Comparison of ENCODE assay signal across 13 mouse cellular contexts in genomic region chr9:102272731-102273468, GRCm38 (mm10).
DNase-seq lines count a peak whose midpoint lies in the region.
"Had no signal": no experiment of that assay in that cellular context is flagged by ENCODE, and none has a peak within 500 bp of the region (broad histone marks: within the 10 kb centered on the region; RNA-seq: fewer than 3 reads in every experiment).

No protein-coding gene starts in this region.

- DNase-seq in cerebellum, adult 11-12 months = peak; percentile 71
- DNase-seq in cerebellum, adult 9-10 months = no peak
- peak; percentile 4 for DNase-seq in kidney, adult 9 months
- DNase-seq in kidney, adult 8-10 months = no peak
- peak; percentile 26 for DNase-seq in right cerebral cortex, postnatal 14 days
- no peak for DNase-seq in right cerebral cortex, postnatal 25 days
- peak; percentile 72 to 78 for DNase-seq in cerebellum, postnatal 25 days
- DNase-seq in gastrocnemius, adult 8-10 months (ENCODE audit: low spot score in 2 of 2) = no peak
- DNase-seq: adrenal gland, postnatal 10 days; liver; liver, postnatal 0 days; lung, postnatal 14 days; thymus, postnatal 14 days had no signal

Comparison
In these comparisons a context has a peak if more than half of its experiments do, and no peak if none do; other contexts are left out.
1. DNase-seq: peak in cerebellum, adult 11-12 months (single experiment), kidney, adult 9 months (single experiment), right cerebral cortex, postnatal 14 days (single experiment) and cerebellum, postnatal 25 days (2 of 2); none in cerebellum, adult 9-10 months (single experiment), kidney, adult 8-10 months (0 of 2), right cerebral cortex, postnatal 25 days (single experiment) and gastrocnemius, adult 8-10 months (0 of 2).